Mouse (Mus musculus) heart, postnatal 4 days (tissue): ENCODE measurements around the gene Igsf21. TPM values are rescaled to one million over a fixed set of nuclear protein-coding genes. Genes with fewer than 3 reads are reported as not detected.
A peak's percentile ranks its signal among the peaks of the same experiment; 100 is the strongest.

Experiments
- DNase-seq: peaks from one replicate; pipeline ENCODE4 v3.0.0; 2021
- total RNA-seq, 2 experiments: library from RNA; stranded (reverse); gene quantifications; 2 replicates each; pipeline ENCODE4 v1.2.3; 2021

The Igsf21 gene
- total RNA-seq, 2 experiments from 2014 or later = 0.14 to 0.20 TPM

DNA sequence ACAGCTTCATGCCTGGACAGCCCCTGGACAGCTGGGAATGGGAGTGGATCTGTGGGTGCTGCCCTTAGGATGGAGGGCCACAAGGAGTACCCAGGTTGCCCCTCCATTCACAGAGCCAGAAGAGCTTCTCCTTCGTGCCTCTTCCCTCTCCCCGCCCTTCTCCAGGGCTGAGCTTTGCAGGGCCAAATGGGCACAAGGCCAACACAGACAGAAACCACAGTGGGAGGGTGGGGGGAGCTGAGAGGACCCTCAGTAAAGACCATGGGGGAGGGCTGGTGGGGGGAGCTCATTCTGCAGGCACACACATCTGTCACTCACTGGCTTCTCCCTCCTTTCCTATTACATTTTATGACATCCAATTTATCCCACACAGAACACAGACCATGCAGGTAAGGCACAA, 151.7 kb downstream of the Igsf21 start:
- no peak for DNase-seq

DNA sequence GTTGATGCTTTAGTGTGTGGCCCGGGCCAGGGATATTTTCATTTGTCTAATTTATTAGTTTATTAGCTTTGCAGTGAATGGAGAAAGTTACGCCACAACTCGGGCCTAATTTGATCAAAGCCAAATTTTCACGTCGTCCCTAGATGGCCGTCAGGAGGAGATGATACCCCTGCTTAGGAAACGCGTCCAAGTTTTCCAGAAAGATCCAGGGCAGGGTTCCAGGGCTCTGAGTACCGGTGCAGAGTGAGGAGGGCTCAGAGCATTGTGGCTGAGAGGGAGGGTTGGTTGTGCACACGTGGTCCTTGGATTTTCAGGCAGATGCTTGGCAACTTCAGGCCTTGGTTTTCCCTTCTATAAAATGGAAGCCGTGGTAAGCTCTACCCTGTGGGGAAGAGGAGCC, 154.2 kb downstream of the Igsf21 start:
- DNase-seq = no peak

DNA sequence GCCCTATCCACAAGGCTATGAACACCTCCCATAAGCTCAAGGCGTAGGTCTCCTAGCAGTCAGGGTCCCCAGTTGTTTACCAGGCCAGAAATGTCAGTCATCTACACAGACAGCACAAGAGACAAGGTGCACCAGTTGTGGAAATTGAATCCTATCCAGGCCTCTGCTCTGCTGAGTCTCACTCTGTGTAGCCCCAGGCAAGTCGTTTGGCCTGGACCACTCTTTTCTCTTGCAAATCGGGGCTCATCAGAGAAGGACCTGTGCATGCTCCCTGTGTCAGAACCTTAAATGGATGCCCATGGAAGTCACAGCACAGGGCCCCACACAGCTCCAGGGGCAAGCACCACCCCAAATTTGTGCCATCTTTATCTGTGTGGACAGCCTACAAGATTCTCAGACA, 154.9 kb downstream of the Igsf21 start:
- no peak for DNase-seq

DNA sequence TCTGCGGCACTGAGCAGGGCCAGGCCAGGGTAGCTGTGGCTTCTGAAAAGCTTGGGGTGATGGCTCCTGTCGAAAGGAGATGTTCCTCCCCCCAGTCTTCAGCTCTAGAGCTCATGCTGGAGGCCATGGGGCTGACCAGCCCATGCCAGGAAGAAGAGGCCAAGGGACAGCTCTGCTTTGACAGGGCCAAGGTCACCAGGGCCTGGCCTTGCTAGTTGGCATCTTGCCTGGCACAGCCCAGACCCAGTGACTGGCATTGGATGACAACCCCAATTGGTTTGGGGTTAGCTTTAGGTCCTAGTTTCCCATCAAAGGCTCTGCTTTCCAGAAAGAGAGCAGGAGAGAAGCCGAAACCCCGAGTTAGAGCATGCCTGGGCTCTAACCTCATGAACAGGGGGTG, 156.9 kb downstream of the Igsf21 start:
- no peak for DNase-seq

DNA sequence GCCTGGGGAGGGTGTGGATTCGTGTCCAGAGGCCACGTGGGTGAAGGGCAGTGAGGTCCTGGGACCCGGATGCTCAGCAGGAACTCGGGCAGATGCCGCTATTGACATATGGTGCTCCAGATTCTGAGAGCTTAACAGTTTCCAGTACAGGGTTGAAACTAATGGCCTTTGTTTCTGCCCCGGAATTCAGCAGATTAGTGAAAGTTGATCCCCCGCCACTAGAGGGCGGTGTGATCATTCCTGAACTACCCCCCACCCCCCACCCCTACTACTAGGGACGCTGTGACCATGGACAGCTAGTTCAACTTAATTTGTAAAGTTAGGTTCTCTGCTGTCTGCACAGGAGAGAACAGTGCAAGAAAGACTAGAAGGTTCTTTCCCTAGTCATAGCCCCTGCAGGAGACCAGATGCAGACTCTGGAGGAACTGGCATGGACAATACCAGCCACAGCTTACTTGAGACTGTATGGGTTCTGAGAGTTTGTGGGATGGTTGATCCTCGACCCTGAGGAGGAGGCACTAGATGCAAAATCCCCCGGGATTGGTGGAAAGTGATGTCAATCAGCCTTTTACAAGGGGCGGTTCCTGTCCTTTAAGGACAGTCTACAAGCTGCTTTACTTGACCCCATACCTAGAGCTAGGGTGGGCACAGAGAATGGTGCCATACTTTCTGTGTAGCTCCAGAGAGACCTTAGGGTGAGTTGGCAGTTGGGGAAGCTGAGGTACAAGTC, 157.7 kb downstream of the Igsf21 start:
- DNase-seq = no peak

DNA sequence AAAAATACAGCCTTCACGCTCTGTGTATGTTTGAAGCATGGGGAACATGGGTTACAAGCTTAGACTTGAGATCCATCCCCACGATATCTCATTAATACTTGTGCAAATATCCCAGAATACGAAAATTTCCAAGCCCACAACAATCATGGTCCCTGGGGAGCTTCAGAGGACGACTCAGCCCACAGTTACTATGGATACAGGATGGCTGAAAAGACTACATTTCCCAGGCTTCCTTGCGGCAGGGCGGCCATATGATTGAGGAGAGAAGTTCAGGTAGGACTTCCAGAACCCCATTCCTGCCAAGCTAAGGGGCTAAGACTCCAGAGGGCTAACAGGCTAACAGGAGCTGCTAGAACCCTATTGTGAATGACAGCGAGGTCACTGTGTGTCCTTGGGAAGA, 160.4 kb downstream of the Igsf21 start:
- no peak for DNase-seq

GRCm38 (mm10) chr4:140084521-140085011, 162.0 kb downstream of the Igsf21 start:
- DNase-seq = peak; percentile 41

DNA sequence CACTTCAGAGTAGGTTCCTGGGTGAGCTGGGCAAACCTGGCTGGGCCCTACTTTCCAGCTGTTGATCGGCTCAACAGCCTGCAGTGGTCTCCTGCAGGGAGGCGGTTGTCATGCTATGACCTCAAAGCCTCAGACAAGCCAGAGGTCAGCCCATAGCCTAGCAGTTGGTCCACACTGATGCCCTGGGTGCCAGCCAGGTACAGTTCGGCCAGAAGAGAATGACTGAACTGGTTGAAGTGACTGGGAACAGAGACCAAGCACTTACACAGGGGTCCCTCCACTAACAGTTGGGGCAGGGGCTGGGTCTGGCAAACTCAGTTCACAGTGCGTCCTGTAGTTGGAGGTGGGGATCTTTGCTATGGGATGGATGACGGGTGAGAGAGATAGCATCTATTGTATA, 162.5 kb downstream of the Igsf21 start:
- DNase-seq = no peak

GRCm38 (mm10) chr4:140078416-140078815, 168.2 kb downstream of the Igsf21 start:
- DNase-seq = no peak

DNA sequence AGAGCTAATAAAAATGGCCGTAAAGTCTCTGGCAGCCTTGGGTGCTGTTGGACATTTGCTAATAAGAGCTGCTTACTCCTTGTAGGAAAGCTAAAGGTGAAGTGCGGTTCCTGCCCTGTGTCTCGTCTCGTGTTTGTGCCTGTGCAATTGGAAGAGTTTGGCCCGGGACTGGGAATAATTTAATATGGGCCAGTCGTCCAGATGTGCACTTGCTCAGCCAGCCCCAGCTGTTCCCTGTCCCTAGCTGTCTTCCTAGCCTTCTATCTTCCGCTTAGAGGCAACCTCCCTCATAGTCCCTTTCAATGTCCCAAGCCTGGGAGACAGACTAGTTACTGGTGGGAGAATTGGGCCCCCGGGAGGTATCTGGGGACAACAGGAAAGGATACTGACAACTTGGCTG, 169.0 kb downstream of the Igsf21 start:
- no peak for DNase-seq

GRCm38 (mm10) chr4:140076852-140077563, 169.6 kb downstream of the Igsf21 start:
- no peak for DNase-seq

GRCm38 (mm10) chr4:140076428-140076827, 170.2 kb downstream of the Igsf21 start:
- no peak for DNase-seq

GRCm38 (mm10) chr4:140071047-140071446, 175.5 kb downstream of the Igsf21 start:
- DNase-seq = no peak

DNA sequence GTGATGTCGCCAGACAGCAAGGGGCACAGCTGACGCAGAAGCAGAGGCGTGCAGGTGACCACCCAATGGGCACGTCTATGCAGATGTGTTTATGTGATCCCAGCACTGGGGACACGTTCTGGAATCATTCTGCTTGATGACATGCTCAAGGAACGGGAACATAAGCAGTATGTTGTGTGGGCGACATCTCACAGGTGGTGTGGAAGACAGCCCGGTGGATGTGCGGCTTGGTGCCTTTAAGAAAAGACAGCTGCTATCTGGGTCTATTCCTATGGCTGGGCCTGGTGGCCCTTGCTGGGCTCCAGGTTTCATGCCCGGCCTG, 176.3 kb downstream of the Igsf21 start:
- DNase-seq = no peak

- DNase-seq = no peak
Observed at GRCm38 (mm10) chr4:140069563-140070330, 176.8 kb downstream of the Igsf21 start.

DNA sequence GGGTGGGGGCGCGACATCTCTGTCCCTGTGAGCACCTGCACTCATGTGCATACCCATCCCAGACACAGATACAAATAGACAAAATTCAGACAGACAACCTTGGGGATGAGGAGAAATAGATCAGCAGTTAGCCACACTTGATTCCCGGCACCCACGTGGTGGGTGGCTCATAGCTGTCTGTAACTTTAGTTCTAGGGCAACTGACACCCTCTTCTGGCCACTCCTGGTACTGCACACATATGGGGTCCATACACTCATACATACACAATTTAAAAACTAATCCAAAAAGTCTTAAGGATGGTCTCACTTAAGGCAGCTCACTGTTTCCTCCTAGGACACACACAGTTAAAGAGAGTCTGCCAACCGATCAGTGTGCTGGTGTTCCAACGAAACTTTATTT, 178.1 kb downstream of the Igsf21 start:
- no peak for DNase-seq

DNA sequence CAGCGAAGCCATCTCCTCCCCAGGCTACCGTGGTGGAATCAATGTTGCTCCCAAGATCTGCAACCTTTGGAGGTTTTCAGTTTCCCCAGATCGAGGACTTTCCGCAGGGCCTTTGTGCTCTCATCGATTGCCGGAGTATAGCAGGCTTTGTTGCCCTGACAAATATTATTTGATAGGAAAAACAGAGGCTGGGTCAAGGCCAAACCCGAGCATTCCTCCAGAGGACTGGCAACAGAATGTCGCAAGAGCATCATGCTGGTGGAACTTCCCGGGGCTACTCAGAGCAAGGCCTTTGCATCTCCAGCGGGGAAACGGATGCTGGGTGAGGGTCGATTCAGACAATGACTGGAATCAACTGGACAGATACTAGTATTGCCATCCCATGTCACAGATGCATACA, 180.6 kb downstream of the Igsf21 start:
- no peak for DNase-seq

- no peak for DNase-seq
Observed at GRCm38 (mm10) chr4:140063153-140063671, 183.4 kb downstream of the Igsf21 start.

DNA sequence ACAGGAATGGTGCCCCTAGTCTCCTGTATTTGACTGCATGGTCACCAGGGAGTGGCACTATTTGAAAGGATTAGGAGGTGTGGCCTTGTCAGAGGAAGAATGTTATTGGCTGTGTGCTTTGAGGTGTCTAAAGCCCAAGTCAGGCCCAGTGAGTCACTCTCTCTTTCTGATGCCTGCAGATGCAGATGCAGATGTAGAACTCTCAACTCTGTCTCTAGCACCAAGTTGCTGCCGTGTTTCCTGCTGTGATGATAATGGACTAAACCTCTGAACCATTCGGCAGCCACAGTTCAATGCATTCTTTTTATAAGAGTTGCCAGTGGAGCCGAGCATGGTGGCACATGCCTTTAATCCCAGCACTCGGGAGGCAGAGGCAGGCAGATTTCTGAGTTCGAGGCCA, 186.3 kb downstream of the Igsf21 start:
- DNase-seq = no peak

DNA sequence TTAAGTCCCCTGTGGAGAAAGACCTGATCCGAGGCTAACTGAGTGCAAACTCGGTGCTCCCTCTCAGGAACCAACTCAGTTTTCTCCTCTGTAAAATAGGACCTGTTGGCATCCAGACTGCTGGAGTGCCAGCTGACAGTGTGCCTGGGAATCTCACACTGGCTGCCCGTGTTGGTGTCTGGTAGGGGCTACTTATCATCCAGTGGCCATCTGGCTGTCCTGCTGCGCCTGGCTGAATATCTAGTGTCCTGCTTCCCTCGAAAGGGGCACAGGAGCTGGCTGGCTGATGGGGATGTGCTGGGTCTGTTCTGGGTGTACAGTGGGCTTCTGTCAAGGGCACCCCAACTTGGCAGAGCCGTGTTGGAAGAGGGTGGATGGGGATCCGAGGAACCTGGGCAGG, 193.5 kb downstream of the Igsf21 start:
- DNase-seq = no peak

- DNase-seq = no peak
Observed at GRCm38 (mm10) chr4:140052575-140052974, 194.0 kb downstream of the Igsf21 start.

GRCm38 (mm10) chr4:140047807-140048362, 198.7 kb downstream of the Igsf21 start:
- no peak for DNase-seq

- DNase-seq = peak; percentile 21
Observed at GRCm38 (mm10) chr4:140043953-140044352, 202.6 kb downstream of the Igsf21 start.
